Mouse (Mus musculus) brain, embryonic 14.5 days (tissue): ENCODE results near the gene Nek1. TPM values are rescaled to one million over a fixed set of nuclear protein-coding genes. Genes with fewer than 3 reads are reported as not detected.
A peak's percentile ranks its signal among the peaks of the same experiment; 100 is the strongest.
"Not testable (repeated sequence)": the region's sequence is repeated elsewhere in the genome, so short reads cannot be mapped to it uniquely, and the experiment has no call there.

Experiments used
- DNase-seq: peaks from one replicate; pipeline ENCODE4 v3.0.0-alpha.2; 2011; ENCODE audit warnings: low read depth
- CTCF ChIP-seq: fragments of 200-500 bp; IDR thresholded peaks from 2 replicates; pipeline ENCODE4 v1.5.1; 2012; ENCODE audit warnings: inconsistent platforms, mild to moderate bottlenecking, moderate library complexity, borderline replicate concordance; ENCODE audit not compliant: insufficient read depth, insufficient read length; ENCODE audit errors: extremely low read depth
- POLR2A ChIP-seq: fragments of 200-500 bp; IDR thresholded peaks from 2 replicates; pipeline ENCODE4 v1.6.1; 2012; ENCODE audit warnings: mild to moderate bottlenecking, inconsistent platforms, borderline replicate concordance; ENCODE audit not compliant: poor library complexity, insufficient read depth, insufficient read length, severe bottlenecking; ENCODE audit errors: extremely low read depth
- polyA plus RNA-seq: library from polyadenylated mRNA; depleted of rRNA; stranded (reverse); fragments of >200 nt; gene quantifications from 2 replicates; pipeline ENCODE4 v1.2.3, GENCODE M21; 2012

The Nek1 gene
- polyA plus RNA-seq, 1 experiment = 14.8 TPM

DNA sequence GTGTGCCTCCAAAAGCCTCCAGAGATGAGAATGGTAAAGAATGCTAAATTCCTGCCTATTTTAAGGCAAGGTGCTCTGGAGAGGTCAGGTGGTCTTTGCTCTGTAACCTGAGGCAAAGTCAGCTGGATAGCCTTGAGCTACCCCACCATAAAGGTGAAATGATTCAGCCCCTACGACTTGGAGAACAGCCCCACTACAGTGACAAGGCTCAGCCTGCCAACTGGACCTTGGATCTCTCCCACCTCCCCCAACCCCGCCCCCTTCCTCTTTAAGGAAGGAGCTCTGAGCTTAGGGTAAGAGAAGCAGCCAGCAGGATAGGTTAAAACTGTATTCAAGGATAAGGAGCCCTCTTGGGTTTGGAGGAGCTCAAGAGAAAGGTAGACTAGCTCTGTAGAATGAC is 23.9 kb upstream of the Nek1 start:
- no peak for DNase-seq
- TF ChIP-seq CTCF (no peak), POLR2A (no peak)

DNA sequence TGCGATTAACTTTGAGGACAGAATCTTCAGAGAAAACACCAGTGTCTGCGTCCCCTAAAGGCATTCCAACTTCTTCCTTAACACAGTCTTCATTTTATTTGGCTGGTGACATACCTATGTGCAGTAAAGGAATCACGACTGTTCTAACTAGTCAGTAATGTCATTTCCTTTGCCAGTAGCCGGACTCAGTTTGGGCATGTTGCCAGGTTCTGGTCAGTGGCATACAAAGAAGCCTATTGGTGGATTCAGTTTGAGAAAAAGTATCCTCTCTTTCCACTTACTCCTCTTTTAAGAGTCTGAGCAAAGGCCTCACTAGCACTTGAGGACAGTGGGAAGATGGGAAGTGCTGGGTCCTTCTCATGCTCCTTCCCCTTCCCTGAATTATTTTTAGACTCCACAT is 21.2 kb upstream of the Nek1 start:
- TF ChIP-seq POLR2A (no peak), CTCF (no peak)
- DNase-seq = peak; percentile 65

DNA sequence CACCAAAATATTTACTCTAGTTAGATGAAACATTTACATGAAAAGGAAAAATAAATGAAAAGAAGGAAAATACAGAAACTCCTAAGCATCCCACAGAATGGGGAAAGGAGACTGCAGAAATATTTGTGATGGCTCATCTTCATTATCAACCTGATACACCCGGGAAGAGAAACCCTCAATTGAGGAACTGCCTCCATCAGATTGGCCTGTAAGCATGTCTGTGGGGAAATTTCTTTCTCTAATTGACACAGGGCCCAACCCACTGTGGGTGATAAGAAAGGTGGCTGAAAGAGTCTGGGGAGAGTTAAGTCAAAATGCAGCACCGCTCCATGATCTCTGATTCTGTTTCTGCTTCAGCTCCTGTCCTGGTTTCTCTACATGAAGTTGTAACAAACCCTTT is 19.5 kb upstream of the Nek1 start:
- TF ChIP-seq CTCF (no peak), POLR2A (no peak)
- DNase-seq = no peak

DNA sequence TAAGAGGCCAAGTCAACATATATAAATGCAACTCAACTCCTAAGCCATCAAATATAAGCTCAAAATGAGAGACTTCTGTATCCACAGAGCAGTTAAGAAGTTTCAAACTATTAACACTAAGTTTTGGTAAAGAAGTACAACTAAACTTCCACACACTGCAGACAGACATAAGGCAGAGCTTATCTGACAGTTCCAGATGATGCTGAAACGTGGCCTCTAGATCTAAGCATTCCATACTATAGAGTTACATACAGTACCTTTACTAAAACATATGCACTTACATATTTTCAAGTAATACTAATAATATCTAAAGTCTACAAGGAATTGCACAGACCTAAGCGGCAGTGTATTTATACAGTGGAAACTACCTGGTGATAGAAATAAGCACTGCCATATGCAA is 18.2 kb upstream of the Nek1 start:
- DNase-seq = no peak
- no peak for TF ChIP-seq POLR2A
- no peak for TF ChIP-seq CTCF

DNA sequence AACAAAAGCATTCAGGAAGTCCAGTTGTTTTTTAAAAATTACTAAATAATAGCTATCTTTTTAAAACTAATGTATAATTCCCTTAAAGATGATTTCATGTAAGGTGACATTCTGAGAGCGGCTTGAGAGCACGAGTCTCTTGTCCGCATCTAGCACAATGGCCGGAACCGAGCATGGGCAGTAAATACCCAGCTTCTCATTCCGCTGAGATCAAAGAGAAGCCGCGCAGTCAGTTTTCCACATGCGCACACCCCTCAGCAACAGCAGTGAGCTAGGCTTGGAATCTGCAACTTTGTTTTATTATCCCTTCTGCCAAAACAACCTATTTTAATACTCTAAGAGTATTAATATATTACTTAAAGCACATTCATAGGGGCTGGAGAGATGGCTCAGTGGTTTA is 16.2 kb upstream of the Nek1 start:
- TF ChIP-seq POLR2A (no peak), CTCF (no peak)
- DNase-seq = no peak

DNA sequence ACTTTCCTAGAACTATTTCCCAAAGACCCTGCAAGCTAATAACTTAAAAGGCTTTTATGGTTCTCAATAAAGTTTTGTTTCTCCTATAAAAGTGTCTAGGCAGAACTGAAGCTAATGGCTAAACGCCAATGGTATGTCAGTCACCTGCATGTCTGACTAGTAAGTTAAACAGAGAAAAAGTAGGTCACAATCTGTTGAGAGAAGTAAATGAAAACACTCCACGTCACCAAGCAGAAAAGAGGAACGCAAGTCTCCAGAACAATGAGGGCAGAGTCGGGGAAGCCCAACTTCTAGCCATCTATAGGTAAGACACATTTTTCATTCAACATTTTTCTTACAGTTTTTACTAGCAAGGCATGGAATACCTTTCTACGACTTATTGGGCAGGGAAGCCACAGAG is 14.5 kb upstream of the Nek1 start:
- TF ChIP-seq POLR2A = no peak
- TF ChIP-seq CTCF = no peak
- no peak for DNase-seq

DNA sequence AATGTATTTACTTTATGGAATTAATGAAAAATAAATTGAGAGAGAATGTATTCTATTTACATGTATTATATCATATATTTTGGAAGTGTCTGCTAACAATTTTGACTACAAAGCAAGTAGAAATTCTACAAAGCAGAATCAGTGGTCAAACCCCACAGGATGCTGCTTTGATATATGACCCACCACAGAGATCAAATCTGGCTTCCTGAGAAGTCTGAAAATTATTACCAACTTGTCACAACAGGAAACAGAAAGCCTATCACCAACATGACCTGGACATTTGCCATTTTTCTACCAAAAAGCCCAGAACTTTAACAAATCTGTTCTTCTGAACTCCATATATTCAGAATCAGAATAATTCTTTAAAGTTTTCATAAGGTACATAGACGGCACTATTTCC is 11.6 kb upstream of the Nek1 start:
- DNase-seq = no peak
- TF ChIP-seq POLR2A = no peak
- TF ChIP-seq CTCF = no peak

DNA sequence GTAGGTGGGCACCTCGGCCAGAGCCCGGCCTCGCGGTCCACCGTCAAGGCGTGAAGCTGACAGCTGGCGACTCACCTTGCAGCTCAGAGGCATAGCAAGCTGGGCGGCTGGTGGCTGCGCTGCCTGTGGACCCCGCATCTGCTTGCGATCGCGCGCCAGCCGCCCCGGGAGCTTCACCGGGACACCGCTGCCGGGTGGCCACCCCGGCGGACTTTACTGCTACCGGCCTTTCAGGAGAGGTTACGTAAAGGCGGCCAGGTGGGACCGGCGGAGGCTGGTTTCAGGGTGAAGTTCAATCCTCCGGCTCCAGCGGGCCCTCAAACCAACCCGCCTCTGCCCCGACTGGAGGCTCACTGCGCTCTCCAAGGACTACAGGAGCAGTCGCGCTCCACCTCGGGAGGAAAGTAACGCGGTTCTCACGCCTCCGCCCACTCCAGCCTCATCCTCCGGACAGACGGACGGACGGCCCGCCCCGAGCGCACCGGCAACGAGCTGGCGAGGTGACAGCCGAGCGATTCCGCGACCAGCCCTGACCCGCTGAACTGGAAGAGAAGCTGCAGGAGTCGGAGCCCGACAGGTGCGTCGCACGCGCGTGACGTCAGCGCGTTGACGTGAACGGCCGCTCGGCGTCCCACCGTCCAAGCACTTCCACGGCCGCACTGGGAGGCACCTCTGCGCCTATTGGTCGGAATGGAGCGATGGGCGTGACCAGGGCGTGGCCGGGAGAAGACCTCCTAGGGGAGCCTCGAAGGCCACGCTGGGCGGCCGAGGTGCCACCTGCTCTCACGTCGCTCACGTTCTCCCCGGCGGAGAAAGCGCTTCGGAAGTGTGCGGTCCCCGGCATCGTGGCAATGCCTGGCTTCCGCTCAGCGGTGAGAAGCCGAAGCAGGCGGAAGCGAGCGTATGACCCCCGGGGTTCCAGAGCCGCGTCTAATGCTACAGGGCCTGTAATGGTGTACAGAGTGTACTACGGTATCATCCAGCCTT is 10.0 kb upstream of the Nek1 start, which contains the start of gene Clcn3:
Gene Clcn3 (minus strand): TSS at position 600 of the 987 bp plus-strand sequence.
- peak; percentile 99 for DNase-seq
- no peak for TF ChIP-seq CTCF
- peak; percentile 59; the same call in 1 of the 2 replicates for TF ChIP-seq POLR2A

DNA sequence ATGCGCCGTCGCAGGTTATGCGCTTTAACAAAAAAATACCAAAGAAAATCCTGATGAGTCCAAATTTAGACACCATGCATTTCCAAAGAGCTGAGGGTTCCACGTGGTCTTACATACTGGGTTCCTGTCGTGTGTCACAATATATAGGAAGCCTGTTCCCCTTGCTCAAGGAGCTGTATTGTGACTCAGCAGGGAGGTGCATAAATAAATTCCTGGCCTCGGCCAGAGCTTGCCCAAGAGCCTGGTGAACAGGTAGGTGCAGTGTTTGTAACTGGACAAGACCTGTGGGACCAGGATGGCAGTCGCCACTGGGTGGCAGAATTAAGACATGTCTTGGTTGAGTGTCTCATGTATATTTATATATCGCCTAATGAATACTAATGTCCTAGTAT is 9.3 kb upstream of the Nek1 start:
- TF ChIP-seq POLR2A (no peak), CTCF (peak; percentile 58; the same call in 1 of the 2 replicates)
- peak; percentile 86 for DNase-seq

DNA sequence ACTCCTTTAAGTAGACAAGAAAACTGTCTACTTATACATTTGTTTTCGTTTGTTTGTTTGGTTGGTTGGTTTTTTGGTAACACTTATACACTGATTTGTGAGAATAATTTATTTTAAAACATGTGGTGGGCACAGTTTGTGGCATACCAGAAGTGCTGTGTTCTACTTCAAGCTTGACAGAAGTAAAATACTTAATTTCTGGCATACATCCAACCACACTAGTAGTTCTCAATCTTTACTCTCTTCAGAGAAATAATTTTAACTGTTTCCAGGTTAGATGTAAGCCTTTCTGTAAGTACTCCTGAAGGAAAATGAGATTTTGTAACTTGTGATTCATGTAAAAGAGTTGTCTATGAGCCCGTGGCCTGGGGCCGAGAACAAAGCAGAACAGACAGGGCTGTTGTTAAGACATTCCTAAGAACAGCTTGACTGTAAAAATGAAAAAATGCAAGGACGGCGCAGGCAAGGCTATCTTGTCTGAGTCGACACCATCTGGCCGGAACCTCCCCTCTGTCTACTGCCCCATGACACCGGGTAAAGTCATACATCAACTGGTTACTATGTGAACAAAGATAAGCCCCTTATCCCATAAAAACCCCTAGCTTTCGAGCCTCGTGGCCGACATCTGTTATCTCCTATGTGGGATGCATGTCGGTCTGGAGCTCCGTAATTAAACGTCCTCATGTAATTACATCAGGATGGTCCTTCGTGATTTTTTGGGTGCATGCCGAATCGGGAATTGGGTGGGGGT is 8.6 kb upstream of the Nek1 start:
- not testable (repeated sequence) for DNase-seq

DNA sequence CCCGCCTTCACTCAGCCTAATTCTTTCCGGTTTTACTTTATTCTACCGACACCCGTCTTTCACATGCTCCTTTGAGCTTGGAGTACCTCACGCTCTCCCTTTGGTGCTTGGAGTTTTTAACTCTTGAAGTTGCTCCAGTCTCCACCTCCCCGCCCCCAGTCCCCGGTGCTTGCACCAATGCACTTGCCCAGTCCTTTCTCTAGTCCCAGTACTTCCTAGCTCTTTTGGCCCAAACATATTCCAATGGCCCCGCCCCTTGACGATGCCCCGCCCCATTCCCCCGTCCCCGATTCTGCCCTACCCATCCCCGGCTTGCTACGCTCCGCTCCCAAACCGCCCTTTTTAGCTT is 460 bp upstream of the Nek1 start:
- DNase-seq = no peak
- no peak for TF ChIP-seq CTCF
- TF ChIP-seq POLR2A = no peak

DNA sequence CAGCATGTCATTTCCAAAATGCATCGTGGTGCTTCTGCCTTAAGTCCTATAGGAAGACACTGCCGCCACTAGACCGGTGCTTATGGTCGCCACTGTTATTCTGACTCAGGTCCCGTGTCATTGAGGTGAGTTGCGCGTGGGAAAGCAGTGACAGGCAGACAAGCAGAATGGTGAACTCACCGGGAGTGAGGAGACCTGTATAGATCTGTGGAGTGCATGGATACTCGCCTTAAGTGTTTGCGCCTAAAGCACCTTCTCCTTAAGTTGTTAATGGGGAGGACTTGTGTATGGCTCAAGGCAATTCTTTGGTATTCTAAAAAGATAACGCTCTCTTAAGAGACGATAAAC is 618 bp downstream of the Nek1 start:
- TF ChIP-seq CTCF = no peak
- TF ChIP-seq POLR2A = no peak
- DNase-seq = no peak

DNA sequence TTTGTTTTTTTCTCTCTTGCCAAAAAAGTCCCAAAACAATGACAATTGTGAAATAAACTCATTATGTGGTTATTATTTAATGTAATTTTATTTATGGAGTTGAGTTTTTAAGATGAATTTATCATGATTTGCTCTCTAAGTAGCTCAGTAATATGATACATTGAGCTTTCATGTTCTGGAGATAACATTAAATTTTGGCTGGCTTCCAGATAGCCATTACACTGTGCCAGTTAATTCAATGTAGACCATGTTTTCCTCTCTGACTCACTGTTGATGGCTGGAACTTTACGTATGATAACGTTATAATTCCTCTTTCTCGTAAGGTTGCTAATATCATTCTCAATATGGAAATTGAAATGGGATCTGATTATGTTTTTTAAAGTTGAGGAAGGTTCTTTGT is 3.5 kb downstream of the Nek1 start:
- no peak for DNase-seq
- no peak for TF ChIP-seq CTCF
- TF ChIP-seq POLR2A = no peak
